Mouse (Mus musculus): ENCODE measurements around the gene Cacna1c. TPM values are rescaled to one million over a fixed set of nuclear protein-coding genes. Genes with fewer than 3 reads are reported as not detected.

The Cacna1c gene
- polyA plus RNA-seq, 1 experiment from 2014 or later, result 7.3 TPM

DNA sequence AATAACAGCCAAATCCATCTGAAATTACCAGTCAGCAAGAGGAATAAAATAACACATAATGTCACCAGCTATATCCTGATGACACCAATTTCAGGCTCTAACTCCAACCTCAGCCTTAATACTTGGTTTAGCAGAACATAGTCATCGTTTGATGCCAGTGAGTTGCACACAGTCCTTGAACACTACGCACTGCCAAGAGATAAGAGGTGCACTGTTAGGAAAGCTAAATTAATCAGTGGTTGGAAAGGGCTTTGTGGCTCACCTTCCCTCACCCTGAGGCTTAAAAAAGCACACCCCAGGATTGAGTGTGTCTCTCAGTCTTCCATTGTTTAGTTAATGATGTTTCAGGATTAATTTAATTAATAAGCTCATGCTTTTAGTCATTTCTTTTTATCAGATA lies 16.0 kb downstream of the Cacna1c start:
- Histone ChIP-seq H3K27me3 (no peaks in the 10 kb centered on the region), H3K27ac (no peak overlapping the region), H3K9ac (no peak overlapping the region), H3K36me3 (peaks cover 13% of the 10 kb centered on the region), H3K9me3 (replicated peaks) (no peaks in the 10 kb centered on the region), H3K4me3 (no peak overlapping the region), H3K4me2 (replicated peaks) (no peak overlapping the region), H3K4me1 (peaks cover 18% of the 10 kb centered on the region)
- ATAC-seq (ENCODE audit: low FRiP score), result no peak
- 96% methylated on average over 2 of the region's 2 CpGs for WGBS

GRCm38 (mm10) chr6:119177101-119177500 lies 19.1 kb downstream of the Cacna1c start:
- H3K4me2 ChIP-seq (replicated peaks), result peak overlapping the region; percentile 66
- no peaks in the 10 kb centered on the region for H3K9me3 ChIP-seq (replicated peaks)
- H3K4me3 ChIP-seq, result no peak overlapping the region
- WGBS, result 63% methylated on average over 8 of the region's 8 CpGs
- 0 out of 2 replicates have a peak overlapping the region, but pooled peaks have one; percentile 7 for H3K27ac ChIP-seq
- H3K4me1 ChIP-seq, result peaks cover 18% of the 10 kb centered on the region
- H3K27me3 ChIP-seq, result no peaks in the 10 kb centered on the region
- H3K9ac ChIP-seq, result no peak overlapping the region
- H3K36me3 ChIP-seq, result 0 out of 2 replicates have a peak, but pooled peaks cover 5% of the 10 kb centered on the region
- ATAC-seq (ENCODE audit: low FRiP score), result no peak

- no peak overlapping the region for H3K9ac ChIP-seq
- H3K9me3 ChIP-seq (replicated peaks), result no peaks in the 10 kb centered on the region
- 77% methylated on average over 7 of the region's 7 CpGs for WGBS
- no peaks in the 10 kb centered on the region for H3K27me3 ChIP-seq
- 0 out of 2 replicates have a peak, but pooled peaks cover 5% of the 10 kb centered on the region for H3K36me3 ChIP-seq
- H3K4me1 ChIP-seq, result peaks cover 18% of the 10 kb centered on the region
- H3K4me2 ChIP-seq (replicated peaks), result peak overlapping the region; percentile 66
- H3K27ac ChIP-seq, result 0 out of 2 replicates have a peak overlapping the region, but pooled peaks have one; percentile 7
- H3K4me3 ChIP-seq, result peak overlapping the region; percentile 82
- ATAC-seq (ENCODE audit: low FRiP score), result no peak
Measured at GRCm38 (mm10) chr6:119176103-119176502, 20.1 kb downstream of the Cacna1c start.

GRCm38 (mm10) chr6:119175078-119175853 lies 21.0 kb downstream of the Cacna1c start, which contains the start of gene Dcp1b:
Gene Dcp1b (plus strand): TSS chr6:119175253.
- Histone ChIP-seq H3K4me2 (replicated peaks) (peak within 1 kb of the TSS; percentile 66), H3K27me3 (no peaks in the 10 kb centered on the region), H3K9ac (peak within 1 kb of the TSS; percentile 84), H3K27ac (peak within 1 kb of the TSS; percentile 93), H3K4me3 (peak within 1 kb of the TSS; percentile 82), H3K4me1 (peaks cover 18% of the 10 kb centered on the region), H3K36me3 (0 out of 2 replicates have a peak, but pooled peaks cover 5% of the 10 kb centered on the region), H3K9me3 (replicated peaks) (no peaks in the 10 kb centered on the region)
- under 1% methylated on average over 65 of the region's 65 CpGs for WGBS
- ATAC-seq (ENCODE audit: low FRiP score), result peak; percentile 96

- peak; percentile 35 for ATAC-seq (ENCODE audit: low FRiP score)
- Histone ChIP-seq H3K9me3 (replicated peaks) (no peaks in the 10 kb centered on the region), H3K4me1 (peaks cover 18% of the 10 kb centered on the region), H3K27ac (no peak overlapping the region), H3K9ac (no peak overlapping the region), H3K36me3 (no peaks in the 10 kb centered on the region), H3K27me3 (no peaks in the 10 kb centered on the region), H3K4me3 (peak overlapping the region; percentile 82), H3K4me2 (replicated peaks) (peak overlapping the region; percentile 66)
- 57% methylated on average over 12 of the region's 12 CpGs for WGBS
Measured at GRCm38 (mm10) chr6:119174307-119175074, 21.7 kb downstream of the Cacna1c start.

- no peak overlapping the region for H3K9ac ChIP-seq
- no peak overlapping the region for H3K4me2 ChIP-seq (replicated peaks)
- H3K4me3 ChIP-seq, result no peak overlapping the region
- H3K9me3 ChIP-seq (replicated peaks), result no peaks in the 10 kb centered on the region
- no peaks in the 10 kb centered on the region for H3K27me3 ChIP-seq
- ATAC-seq (ENCODE audit: low FRiP score), result no peak
- no peak overlapping the region for H3K27ac ChIP-seq
- no peaks in the 10 kb centered on the region for H3K36me3 ChIP-seq
- no peaks in the 10 kb centered on the region for H3K4me1 ChIP-seq
Measured at GRCm38 (mm10) chr6:119165677-119166076, 30.5 kb downstream of the Cacna1c start.

DNA sequence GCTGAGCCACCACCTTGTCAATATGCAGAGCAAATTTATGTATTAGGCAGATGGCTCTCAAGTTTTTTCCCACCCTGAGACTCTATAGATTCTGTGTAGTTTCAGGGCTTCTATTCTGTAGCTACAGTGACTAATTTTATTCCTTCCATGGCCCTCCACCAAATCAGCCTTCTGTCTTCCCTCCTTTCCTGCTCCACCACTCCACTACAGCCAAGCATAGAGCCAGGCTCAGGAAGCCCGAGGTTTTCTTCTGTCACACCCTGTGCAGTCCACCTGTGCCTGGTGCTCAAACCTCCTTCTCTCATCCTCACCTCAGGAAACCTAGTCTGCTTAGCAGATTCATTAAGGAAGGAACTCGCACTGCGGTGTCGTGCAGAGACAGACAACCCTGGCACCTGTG lies 51.1 kb downstream of the Cacna1c start:
- Histone ChIP-seq H3K27ac (no peak overlapping the region), H3K4me1 (no peaks in the 10 kb centered on the region), H3K4me3 (no peak overlapping the region), H3K27me3 (no peaks in the 10 kb centered on the region; the same call in 1 of the 2 replicates), H3K36me3 (no peaks in the 10 kb centered on the region), H3K9me3 (replicated peaks) (no peaks in the 10 kb centered on the region), H3K4me2 (replicated peaks) (no peak overlapping the region), H3K9ac (no peak overlapping the region)
- ATAC-seq (ENCODE audit: low FRiP score), result no peak
- 70% methylated on average over 4 of the region's 4 CpGs for WGBS

- H3K27ac ChIP-seq, result no peak overlapping the region
- no peak for ATAC-seq (ENCODE audit: low FRiP score)
- no peaks in the 10 kb centered on the region for H3K9me3 ChIP-seq (replicated peaks)
- H3K4me3 ChIP-seq, result no peak overlapping the region
- no peaks in the 10 kb centered on the region for H3K4me1 ChIP-seq
- no peaks in the 10 kb centered on the region; the same call in 1 of the 2 replicates for H3K27me3 ChIP-seq
- H3K36me3 ChIP-seq, result no peaks in the 10 kb centered on the region
- no peak overlapping the region for H3K4me2 ChIP-seq (replicated peaks)
- 79% methylated on average over 7 of the region's 7 CpGs for WGBS
- H3K9ac ChIP-seq, result no peak overlapping the region
Measured at GRCm38 (mm10) chr6:119139561-119139960, 56.7 kb downstream of the Cacna1c start.

DNA sequence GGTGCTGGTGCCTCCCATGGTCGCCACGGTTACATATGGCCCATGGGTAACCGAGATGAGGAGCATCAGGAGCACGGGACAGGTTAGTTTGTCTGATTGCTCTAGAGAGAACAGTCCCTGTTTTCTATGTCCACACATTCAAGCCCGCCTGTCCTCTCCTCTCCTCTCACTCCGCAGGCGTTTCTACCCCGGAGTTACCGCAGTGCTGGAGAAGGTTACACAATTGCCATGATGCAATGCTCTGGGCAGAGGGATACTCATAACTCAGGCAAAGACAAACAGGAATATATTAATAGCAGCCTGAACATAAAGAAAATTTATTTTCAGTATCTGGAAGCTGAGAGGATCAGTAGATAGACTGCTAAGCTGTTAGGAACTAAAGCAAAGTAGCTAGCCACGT lies 58.5 kb downstream of the Cacna1c start:
- Histone ChIP-seq H3K9ac (no peak overlapping the region), H3K27ac (no peak overlapping the region), H3K4me2 (replicated peaks) (no peak overlapping the region), H3K4me1 (no peaks in the 10 kb centered on the region), H3K4me3 (no peak overlapping the region), H3K9me3 (replicated peaks) (no peaks in the 10 kb centered on the region), H3K27me3 (no peaks in the 10 kb centered on the region), H3K36me3 (no peaks in the 10 kb centered on the region)
- no peak for ATAC-seq (ENCODE audit: low FRiP score)
- WGBS, result 89% methylated on average over 10 of the region's 10 CpGs

DNA sequence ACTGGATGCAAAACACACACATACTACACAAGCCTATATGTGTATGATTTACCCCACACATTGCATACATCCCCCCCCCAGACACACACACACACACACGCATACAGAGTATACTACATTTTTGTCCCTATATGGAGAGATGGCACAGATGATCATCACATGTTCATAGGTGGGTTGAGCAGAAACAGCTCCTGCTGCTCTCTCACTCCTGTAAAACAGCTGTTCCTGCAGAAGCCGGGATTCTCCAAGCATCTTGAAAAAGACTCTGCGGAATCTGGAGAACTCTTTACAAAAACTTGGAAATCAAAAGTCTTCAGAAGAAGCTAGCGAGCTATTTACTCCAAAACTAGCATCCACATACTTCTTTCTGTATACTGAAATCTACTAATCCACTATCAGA lies 63.4 kb downstream of the Cacna1c start:
- Histone ChIP-seq H3K9me3 (replicated peaks) (no peaks in the 10 kb centered on the region), H3K27ac (no peak overlapping the region), H3K4me2 (replicated peaks) (no peak overlapping the region), H3K27me3 (no peaks in the 10 kb centered on the region), H3K9ac (no peak overlapping the region), H3K4me3 (no peak overlapping the region), H3K4me1 (no peaks in the 10 kb centered on the region), H3K36me3 (no peaks in the 10 kb centered on the region)
- ATAC-seq (ENCODE audit: low FRiP score), result no peak
- WGBS, result 89% methylated on average over 4 of the region's 4 CpGs

- Histone ChIP-seq H3K36me3 (no peaks in the 10 kb centered on the region), H3K4me2 (replicated peaks) (no peak overlapping the region), H3K9me3 (replicated peaks) (no peaks in the 10 kb centered on the region), H3K4me1 (no peaks in the 10 kb centered on the region), H3K27me3 (no peaks in the 10 kb centered on the region), H3K9ac (no peak overlapping the region), H3K4me3 (no peak overlapping the region), H3K27ac (no peak overlapping the region)
- no peak for ATAC-seq (ENCODE audit: low FRiP score)
- WGBS, result 81% methylated on average over 8 of the region's 8 CpGs
Measured at GRCm38 (mm10) chr6:119132111-119132735, 64.0 kb downstream of the Cacna1c start.

DNA sequence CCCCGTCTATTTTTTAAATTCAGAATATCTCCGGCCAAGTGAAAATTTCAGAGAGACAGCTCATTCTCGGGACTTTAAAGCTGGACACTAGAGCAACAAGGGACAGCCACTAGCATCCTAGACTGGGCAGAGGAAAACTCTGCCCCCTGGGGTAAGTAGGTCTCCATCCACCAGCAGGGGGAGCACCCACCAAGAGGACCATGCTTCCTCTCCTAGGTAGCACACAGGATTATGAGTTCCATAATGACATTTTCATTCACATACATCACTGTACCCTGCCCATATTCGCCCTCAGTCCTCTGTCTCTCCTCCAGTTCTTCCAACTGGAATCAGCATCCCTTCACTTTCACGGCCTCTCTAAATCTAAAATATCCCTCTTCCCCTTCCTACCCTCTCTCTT lies 66.6 kb downstream of the Cacna1c start:
- 83% methylated on average over 5 of the region's 5 CpGs for whole genome bisulfite sequencing
- no peak overlapping the region for H3K9ac ChIP-seq
- no peaks in the 10 kb centered on the region for H3K36me3 ChIP-seq
- H3K27ac ChIP-seq, result no peak overlapping the region
- no peaks in the 10 kb centered on the region for H3K9me3 ChIP-seq (replicated peaks)
- H3K4me1 ChIP-seq, result no peaks in the 10 kb centered on the region
- no peak overlapping the region for H3K4me3 ChIP-seq
- H3K27me3 ChIP-seq, result no peaks in the 10 kb centered on the region
- H3K4me2 ChIP-seq (replicated peaks), result no peak overlapping the region
- no peak for ATAC-seq (ENCODE audit: low FRiP score)
